Mouse (Mus musculus) cerebellum, adult 18-20 months (tissue): ENCODE results near the gene Pdk2.
A peak's percentile ranks its signal among the peaks of the same experiment; 100 is the strongest.

Experiments used
- DNase-seq, 2 experiments: peaks; one replicate each; pipeline ENCODE4 v3.0.0; 2021

Pdk2 gene

DNA sequence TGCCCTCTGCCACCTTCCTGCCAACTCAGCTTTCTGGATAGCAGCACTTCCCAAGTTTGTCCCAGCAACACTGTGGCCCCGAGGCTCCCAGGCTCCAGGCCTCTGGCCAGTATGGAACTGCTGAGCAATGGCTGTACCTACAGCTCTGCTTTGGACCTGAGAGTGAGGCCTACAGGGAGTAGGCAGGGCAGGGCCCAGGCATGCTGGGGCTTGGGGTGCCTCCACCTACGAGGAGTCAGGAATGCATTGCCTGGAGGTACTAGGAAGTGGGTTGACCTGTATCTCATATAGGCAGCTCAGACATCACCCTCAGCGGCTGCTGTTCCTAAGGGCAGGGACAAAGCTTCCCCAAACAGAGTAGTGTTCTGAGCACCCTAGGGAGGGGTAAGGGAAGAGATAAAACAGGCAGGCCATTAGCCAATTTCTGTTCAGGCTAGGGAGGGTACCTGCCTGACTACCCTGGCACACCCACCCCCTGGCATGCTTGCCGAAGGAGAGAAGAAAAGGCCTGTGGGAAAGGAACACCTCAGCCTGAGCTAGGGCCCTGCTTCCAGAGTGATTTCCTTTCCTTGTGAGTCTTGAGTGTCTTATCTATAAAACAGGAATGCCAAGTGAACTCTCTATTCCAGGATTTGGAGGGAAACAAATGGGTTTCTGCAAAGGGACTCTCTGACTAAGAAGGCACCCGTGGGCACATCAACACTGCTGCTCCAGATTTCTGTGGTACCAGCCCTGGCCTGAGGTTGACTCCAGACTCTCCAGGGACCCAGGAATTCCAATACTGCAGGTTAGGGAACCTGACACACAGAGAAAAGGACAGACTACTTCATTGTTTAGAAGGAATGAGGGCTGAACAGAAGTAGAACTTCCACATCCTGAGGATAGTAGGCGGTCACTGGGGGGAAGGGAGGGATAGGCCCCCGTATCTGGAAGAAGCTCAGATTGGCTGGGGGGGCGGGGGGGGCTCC lies 29.3 kb upstream of the Pdk2 start:
- no peak for DNase-seq

DNA sequence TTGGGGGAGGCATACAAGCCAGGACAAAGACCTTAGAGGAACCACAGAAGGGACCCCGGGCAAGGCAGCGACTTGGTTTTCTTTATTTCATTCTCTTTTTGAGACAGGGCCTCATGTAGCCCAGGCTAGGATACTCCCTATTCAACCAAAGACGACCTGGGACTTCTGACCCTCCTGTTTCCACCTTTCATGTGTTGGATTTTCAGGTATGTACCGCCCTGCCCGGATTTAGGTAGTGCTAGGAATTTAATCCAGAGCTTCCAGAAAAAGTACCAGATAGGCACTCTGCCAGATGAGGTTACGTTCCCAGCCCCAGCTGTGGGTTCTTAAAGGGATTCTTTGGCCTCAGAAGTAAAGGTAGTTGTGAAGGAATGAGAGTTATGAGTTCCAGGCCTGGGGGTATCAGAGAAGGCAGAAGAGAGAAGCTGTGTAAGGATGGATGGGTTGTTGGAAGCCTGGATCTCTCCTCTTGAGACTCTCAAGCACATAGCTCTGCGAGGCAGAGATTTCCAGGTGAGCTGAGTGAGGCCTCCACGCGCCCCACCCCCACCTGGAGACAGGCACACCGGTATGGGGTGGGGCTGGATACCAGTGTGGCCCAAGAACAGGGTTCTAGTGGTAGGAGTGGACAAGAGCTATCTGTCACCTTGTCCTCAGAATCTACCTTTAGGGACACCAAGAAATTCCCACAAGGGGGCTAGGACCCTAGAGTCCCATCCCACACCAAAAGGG lies 28.2 kb upstream of the Pdk2 start:
- DNase-seq: no peak

DNA sequence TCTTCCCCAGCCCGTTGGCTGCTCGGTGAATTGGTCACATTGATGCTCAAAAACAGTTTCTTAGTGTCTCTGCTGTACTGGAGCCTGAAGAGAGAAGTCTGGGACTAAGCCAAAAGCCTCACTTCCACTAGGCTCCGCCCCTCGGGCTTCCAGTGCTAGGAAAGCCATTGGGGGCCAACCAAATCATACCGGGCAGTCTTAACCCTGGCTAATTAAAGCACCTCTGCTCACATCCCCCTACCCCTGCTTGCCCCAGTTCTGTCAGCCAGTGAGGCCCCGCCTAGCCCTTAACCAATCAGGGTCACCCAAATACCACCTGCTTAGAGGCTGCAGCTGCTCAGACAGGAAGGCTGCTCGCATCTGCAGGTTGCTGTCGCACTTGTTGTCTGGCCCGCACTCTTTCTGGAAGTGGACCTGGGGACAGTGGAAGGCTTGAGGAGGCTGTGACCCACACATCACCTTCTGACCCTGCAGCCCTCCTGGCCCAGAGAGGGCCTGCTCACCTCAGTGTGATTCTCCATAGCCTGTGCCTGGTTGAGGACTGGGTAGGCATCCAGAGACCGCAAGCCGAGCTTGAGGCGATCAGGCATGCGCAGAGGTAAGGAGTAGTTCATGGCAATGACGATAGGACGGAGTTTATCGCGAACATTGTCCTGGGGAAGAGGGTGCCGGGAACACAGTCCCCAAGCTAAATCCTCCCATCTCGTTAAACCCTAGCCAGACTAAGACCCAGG lies 15.8 kb upstream of the Pdk2 start:
- DNase-seq: no peak

DNA sequence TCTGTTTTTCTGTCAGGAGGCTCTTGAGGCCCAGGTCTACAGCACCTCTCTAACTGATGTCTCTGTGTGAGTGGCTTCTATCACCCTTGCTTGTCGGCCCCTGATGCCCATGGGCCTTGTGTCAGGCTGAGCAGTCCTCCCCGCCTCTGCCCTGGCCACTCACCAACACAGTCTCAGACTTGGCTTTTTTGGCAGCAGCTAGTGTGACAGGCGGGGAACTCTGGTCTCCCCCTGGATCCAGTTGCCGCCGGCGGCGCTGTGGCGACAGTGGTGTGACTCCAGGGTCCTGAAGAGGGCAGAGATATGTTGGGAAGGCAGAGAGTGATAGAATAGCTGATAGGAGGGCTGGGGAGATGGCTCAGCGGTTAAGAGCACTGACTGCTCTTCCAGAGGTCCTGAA lies 11.9 kb upstream of the Pdk2 start:
- no peak for DNase-seq

DNA sequence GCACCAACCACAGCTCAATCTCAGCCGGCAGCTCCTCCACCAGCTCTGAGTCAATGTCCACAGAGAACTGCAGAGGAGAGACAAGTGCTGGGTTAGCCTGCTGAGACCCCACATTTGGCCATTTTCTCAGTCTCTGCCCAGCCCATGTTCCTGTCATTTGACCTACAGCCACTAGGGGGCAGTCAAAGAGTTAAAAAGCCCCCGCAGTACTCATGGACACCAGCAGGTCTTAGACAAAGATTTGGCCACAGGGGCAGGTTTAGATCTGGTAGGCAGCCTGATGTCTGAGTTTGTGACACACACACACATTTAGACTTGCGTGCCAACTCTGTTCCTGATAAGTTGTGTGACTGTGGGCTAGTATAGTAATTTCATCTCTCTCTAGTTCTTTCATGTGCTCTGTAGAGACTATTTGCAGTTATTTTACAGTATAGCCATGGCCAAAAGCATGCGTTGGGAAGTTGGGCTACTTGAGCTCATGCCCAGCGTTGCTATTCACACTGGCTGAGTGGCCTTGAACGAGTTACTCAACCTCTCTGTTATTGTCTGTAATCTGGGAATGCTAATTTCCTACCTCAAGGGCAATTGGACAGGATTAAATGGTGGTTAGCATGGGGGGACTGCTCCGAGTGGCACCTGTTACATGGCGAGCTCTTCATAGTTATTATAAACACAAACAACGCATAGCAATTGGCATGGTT lies 6.0 kb upstream of the Pdk2 start:
- peak; percentile 65 to 76 for DNase-seq

DNA sequence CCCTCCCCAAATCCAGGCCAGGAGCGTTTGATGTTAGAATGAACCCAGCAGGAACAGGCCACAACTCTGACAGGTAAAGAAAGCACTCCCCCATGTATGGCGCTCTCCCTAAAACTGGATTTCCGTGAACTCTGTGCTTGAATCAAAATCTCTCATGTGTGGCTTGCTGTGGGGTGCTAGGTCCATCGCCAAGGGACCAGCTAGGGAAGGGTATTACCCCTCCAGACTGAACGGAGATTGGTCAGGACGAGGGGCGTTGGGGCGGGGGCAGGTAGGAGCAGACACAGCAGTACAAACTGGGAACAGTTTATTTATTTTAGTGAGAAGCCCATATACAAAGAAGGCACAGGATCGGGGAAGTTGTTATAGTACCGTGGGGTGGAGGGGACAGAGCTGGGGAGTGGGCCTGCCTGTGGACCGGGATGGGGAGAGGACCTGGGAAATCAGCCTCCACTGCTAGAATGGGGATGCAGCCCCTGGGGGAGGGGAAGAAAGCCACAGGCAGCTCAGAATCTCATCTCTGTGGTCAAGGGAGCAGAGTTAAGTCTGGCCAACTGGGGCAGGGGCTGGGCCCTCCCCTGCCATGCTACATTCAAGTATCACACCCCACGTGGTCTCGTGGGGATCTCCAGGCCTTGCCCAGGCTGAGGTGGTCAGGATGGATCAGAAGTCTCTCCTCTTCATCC lies 3.2 kb upstream of the Pdk2 start:
- DNase-seq: no peak

DNA sequence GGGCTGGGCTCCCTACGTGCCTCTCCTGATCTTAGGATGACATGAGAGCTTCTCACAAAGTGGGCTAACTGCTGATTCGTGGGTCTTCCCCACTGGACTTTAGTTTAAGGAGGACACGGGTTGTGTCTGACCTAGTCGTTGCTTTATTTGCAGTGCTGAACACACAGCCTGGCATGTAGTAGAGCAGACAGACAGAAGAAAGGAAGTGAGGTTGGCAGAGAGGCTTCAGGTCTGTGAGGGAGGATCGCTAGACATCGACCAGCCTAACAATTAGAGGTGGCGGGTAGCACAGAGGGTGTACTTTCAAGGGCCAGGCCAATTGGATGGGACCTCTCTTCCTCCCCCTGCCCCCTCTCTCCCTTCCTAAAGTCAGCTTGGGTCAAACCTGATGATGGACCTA lies 2.5 kb upstream of the Pdk2 start:
- no peak for DNase-seq

DNA sequence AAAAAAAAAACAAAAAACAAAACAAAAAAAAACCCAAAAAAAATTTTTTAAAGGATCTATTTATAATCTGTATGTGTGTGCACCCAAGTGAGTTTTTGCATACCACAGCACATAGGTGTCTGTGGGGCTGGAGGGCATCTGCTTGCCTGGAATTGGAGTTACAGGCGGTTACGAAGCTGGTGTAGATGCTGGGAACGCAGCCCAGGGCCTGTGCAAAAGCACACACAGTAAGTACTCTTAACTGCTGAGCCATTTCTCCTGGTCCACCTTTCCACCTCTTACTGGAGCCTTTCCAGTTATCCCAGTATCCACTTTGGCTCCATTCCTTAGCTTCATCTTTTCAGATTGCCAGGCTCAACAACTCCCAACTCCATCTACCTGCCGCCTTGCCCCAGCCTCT lies 1.9 kb upstream of the Pdk2 start:
- DNase-seq: peak; percentile 15 to 23

DNA sequence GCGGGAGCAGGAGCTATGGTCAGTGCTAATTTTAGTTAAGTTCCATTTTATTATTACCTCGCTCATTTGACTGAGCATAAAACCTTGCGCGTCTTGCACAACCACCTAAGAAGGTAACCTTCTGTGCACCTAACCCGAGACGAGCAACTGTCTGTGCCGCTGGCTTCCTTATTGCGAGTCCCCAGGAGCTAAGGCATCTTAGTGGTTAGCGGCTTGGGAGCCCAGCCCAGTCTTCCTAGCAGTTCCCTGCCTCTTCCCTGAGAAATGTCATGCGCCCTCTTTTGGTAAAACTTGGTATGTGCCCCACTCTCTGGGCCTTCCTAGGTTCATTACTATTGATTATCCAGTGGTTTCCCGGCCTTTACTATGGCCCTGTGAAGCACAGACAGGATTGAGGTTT lies 942 bp upstream of the Pdk2 start:
- peak; percentile 90 to 93 for DNase-seq

DNA sequence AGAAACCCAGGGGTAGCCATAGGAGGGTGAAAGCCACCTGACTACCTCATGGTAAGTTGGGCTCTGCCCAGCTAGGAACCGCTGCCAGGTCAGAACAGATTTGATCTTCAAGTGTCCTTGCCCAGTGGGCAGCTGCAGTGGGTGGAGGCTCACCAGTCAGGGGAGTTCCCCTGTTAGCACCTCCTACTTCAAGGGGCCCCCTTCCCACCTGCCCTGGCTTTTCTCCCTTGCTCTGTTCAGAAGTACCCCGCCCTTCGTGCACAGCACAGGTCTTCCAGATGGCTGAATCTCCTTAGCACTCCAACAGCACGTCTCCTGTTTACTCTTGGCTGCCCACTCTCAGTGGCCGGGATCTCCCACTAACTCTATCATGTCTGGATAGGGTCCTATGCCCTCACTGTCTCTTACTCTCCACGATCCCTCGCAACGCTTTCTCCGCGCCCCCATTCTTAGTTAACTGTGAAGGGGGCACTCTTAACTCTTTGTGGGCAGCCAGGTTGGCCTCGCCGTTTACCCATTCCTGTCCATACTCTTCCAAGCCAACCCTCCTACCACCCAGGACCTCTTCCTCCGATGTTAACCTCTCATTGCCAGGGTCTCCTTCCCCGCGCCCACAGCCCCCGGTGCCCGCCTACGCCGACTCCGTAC lies 539 bp downstream of the Pdk2 start:
- DNase-seq: peak; percentile 81

DNA sequence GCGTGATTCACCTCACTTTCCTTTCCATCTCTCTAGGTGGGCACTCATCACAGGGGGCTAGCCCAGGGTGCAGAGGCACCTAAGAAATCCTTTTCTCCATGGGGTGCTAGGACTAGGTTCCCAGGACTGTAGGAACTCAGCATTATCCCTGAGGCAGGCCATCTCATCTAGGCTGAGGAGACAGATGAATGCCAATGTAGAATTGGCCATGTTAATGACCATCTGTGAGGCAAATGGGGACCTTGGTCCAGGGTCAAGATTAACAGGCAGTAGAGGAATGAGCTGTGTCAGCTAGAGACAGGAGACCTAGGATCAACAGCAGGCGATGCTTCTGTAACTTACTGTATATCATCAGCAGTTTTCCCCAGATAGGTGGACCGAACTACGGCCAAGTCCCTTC lies 1.4 kb downstream of the Pdk2 start:
- peak; percentile 75 to 83 for DNase-seq

DNA sequence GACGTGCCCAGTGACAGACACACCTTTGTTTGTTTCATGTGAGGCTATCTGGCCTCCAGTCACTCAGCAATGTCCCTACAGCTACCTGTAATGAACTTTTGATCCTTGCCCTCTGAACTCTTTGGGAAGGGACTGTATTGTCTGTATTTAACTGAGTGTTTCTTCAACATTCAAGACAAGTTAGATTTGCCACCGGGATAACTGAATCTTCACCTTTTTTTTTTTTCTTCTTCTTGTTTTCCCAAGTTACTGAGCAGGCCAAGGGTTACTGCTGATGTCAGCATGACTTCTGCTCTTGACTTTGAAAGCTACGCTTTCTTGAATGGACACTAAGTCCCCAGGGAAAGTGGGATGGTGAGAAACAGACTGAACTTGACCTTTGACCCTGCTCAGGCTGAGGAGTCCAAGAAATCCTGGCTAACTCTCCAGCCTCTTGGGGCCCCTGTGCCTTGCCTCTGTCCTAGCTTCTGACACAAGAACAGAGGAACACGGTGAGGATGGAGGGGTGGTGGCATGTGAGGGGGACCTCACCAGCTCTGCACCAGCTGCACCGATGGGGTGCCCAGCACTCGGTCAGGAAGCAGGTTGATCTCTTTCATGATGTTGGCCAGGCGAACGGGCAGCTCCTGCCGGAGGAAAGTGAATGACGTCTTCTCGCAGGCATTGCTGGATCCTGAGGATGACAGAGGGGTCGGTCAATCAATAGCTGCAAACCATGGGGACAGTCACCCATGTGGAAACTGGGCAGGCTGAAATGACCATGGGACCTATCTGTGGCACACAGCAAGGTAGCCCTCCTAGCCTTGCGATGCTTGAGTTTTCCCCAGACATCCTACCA lies 2.1 kb downstream of the Pdk2 start:
- peak; percentile 28 to 52 for DNase-seq

DNA sequence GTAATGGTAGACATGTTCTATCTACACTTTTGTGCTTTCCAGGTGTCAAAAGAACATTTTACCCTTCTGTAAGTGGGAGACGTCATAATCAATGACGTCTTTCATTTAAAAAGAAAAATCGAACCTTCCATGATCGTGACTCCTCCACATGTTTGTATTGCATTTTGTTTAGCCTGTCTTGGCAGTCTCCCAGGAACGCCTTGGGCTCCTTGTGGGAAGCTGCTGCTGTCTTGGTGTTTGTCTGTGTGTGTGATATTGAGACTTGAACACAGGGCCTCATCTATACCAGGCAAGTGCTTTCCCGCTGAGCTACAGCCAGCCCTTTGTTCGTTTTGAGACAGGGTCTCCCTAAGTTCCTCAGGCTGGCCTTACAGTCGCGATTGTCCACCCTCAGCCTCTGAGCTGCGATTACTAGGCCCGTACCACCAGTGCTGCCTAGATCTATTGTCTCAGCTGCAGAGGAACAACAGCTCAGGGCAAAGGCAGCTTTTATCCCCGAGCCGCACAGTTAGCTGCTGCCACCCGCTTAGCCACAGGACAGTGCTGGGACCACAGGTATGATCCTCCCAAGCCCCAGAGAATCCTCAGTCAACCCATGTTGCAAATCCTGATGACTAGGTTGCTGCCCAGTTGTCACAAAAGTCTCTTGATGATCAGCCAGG lies 2.9 kb downstream of the Pdk2 start:
- peak; percentile 25 to 47 for DNase-seq

DNA sequence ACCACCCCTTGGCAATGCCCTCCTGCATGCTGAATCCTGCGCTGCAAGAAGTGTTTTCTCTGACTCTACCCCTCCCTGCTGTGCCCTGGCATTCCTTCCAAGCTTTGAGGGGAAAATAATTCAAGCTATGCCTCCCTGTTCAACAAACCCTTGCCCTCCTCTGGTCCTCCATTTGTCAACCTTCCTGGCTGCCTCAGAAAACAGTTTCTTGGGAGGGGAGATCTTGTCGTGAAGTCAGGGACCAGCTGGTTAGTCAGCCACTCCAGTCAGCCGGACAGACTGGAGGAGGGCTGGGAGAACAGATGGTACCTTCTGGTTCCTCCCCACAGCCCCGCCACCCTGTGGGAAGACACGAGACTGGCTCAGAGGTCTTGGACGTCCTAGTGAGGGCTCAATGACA lies 3.8 kb downstream of the Pdk2 start:
- DNase-seq: peak; percentile 85 to 90

DNA sequence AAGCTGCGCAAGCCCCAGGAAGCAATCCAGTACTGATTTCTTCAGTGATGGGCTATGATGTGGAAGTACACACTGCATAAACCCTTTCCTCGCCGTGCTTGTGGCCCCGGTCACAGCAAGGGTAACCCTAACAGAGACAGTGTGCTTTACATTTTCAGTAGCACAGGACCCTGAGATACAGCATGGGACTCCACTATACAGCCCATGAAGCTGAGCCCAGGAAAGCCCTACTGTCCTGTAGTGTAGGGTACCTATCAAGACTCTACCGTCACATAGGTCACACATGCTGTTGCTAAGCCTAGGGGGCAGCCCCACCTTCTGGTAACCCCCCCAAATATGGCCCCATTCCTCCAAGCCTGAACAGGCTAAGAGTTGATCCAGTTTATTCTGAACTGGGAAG lies 4.6 kb downstream of the Pdk2 start:
- DNase-seq: peak in 1 of 2 experiments; percentile 28

DNA sequence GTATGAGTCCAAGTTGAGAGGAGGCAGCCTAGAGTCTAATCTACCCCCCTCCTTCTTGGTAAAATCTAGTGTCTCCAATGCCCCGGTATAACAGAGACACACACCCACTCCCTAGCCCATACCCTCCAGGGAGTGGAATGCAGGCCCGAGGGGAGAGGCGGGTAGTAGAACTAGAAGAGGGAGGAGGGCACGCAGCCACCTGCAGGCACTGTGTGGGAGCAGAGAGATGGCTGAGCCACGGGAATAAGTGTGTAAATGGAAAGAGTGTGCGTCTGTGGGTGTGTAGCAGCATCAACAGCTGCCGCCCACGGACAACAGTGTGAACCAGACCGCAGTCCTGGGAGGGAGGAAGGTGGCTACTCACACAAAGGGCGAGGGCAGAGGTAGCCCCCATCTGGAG lies 6.3 kb downstream of the Pdk2 start:
- DNase-seq: peak in 1 of 2 experiments; percentile 29

DNA sequence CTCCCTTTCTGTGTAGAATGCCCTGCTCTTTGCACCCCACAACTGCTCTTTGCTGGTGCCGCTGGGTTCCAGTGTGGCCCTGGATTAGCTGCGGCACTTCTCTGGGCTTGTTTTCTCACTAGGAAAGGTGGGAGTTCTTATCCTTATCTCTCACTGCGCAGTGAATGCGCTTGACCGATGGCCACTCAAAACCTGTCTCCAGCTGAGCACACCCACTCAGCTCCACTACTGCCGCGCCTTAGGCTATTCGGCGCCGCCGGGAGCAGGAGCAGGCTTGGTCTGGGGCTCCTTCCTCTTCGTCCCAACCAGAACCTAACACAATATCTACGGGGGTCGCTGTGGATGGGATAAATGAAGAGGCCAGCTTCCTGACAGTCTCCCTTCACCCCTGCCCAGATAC lies 7.5 kb downstream of the Pdk2 start:
- DNase-seq: peak; percentile 8 to 19

DNA sequence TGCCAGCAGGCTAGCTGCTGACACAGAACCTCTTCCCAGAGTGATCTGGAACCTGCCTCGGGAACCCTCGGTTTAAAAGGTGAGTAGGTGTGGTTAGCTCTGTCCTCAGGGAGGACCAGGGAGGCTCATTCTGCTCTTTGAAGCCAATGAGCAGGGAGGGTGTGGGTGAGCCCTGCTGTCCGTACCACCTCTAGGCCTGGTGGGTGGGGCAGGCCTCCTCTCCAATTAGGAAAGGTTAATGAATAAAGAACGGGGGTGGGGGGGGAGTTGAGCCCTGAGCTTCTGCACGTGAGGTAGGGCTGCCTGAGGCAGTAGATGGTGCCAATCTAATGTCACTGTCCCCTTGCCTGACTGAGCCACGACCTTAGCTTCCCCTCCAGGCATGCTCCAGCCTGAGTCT lies 8.2 kb downstream of the Pdk2 start:
- peak in 1 of 2 experiments; percentile 18 for DNase-seq

DNA sequence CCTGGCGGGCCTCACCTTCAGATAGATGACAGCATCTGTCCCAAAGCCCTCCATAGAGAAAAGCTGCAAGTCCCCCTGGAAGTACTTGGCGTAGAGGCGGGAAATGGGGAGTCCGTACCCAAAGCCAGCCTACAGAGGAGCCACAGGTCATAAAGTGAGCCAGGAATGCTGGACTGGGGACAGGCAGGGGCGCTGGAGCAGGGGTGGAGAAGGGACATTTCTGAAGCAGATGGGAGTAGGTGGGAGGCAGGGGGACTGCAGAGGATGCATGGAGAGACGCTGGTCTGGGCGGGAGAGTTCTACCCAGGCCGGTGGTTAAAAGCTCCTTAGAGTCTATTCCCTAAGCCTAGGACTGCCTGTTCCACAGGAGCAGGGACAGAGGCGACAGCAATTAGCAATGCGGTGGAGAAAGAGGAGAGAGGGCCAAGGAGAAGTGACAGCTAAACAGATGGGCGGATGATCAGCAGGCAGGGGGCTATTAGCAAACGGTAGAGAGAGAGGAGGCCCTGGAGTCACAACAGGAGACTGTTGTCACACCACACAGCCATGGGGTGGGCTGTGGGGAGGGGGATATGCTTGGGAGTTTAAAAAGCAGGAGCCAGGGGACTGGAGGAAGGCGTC lies 13.2 kb downstream of the Pdk2 start:
- DNase-seq: no peak

DNA sequence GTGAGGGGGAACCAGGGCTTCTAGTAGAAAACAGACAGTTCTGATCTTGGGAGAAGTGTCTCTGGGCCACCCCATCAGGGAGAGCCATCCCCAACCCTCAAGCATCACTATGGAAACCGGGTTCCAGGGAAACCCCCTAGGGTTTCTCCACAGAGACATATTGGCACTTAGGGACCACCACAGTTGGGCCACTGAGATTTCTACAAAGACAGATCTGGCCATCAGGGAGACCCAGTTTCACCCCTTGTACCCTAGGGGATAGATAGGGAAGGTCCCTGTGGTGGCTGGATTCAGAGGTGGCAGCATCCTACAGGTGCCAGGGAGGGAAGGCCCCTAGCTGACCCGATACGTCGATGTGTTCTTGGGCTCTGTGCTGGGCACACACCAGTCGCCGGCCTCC lies 14.3 kb downstream of the Pdk2 start:
- no peak for DNase-seq
